Mouse (Mus musculus) CH12.LX (cell line): ENCODE data around the gene Pdcd6.

Source experiments
- CTCF ChIP-seq, 2 experiments: IDR thresholded peaks in 1 of 2; conservative IDR thresholded peaks in 1 of 2; 2 replicates each; pipeline ENCODE4 v1.5.1; 2011 to 2012; ENCODE audit warnings: low read depth in 2 of 2, low read length in 2 of 2, improper control_type of control experiment in 1 of 2, inconsistent platforms in 1 of 2, mild to moderate bottlenecking in 1 of 2, moderate library complexity in 1 of 2
- ELF1 ChIP-seq: IDR thresholded peaks from 2 replicates; pipeline ENCODE4 v1.6.1; 2014; ENCODE audit warnings: low read depth, mild to moderate bottlenecking, inconsistent platforms, low read length, improper control_type of control experiment
- EP300 ChIP-seq: IDR thresholded peaks from 2 replicates; pipeline ENCODE4 v1.6.1; 2011; ENCODE audit warnings: low read length, improper control_type of control experiment
- ETS1 ChIP-seq: conservative IDR thresholded peaks from 2 replicates; pipeline ENCODE4 v1.6.1; 2012; ENCODE audit warnings: low read depth, mild to moderate bottlenecking, inconsistent platforms, low read length, improper control_type of control experiment, moderate library complexity
- HCFC1 ChIP-seq: IDR thresholded peaks from 2 replicates; pipeline ENCODE4 v1.6.1; 2012; ENCODE audit warnings: low read depth, mild to moderate bottlenecking, inconsistent platforms, low read length, improper control_type of control experiment
- JUN ChIP-seq: IDR thresholded peaks from 2 replicates; pipeline ENCODE4 v1.6.1; 2011; ENCODE audit warnings: low read depth, mild to moderate bottlenecking, low read length, improper control_type of control experiment, moderate library complexity; ENCODE audit not compliant: insufficient read depth
- MAX ChIP-seq: IDR thresholded peaks from 2 replicates; pipeline ENCODE4 v1.6.1; 2011; ENCODE audit warnings: low read length, improper control_type of control experiment
- MEF2A ChIP-seq: IDR thresholded peaks from 2 replicates; pipeline ENCODE4 v1.6.1; 2014; ENCODE audit warnings: low read depth, mild to moderate bottlenecking, inconsistent platforms, low read length, improper control_type of control experiment, borderline replicate concordance
- POLR2A ChIP-seq: IDR thresholded peaks from 2 replicates; pipeline ENCODE4 v1.6.1; 2011; ENCODE audit warnings: low read depth, mild to moderate bottlenecking, improper control_type of control experiment, low read length
- RAD21 ChIP-seq: IDR thresholded peaks from 2 replicates; pipeline ENCODE4 v1.6.1; 2011; ENCODE audit warnings: low read depth, mild to moderate bottlenecking, low read length, improper control_type of control experiment, moderate library complexity
- RCOR1 ChIP-seq: conservative IDR thresholded peaks from 2 replicates; pipeline ENCODE4 v1.6.1; 2012; ENCODE audit warnings: low read depth, mild to moderate bottlenecking, inconsistent platforms, low read length, improper control_type of control experiment
- SIN3A ChIP-seq: IDR thresholded peaks from 2 replicates; pipeline ENCODE4 v1.6.1; 2012; ENCODE audit warnings: low read length, improper control_type of control experiment, inconsistent platforms
- TCF12 ChIP-seq: IDR thresholded peaks from 2 replicates; pipeline ENCODE4 v1.6.1; 2014; ENCODE audit warnings: low read depth, mild to moderate bottlenecking, inconsistent platforms, low read length, improper control_type of control experiment
- ZNF384 ChIP-seq: IDR thresholded peaks from 2 replicates; pipeline ENCODE4 v1.6.1; 2012; ENCODE audit warnings: low read depth, low read length, improper control_type of control experiment, inconsistent platforms

- peak; percentile 58 to 91 for TF ChIP-seq CTCF (conservative IDR thresholded peaks at IDR 0.05 in 1 of 2, IDR thresholded peaks at IDR 0.05 in 1 of 2; ENCODE audit: low read depth in 2 of 2, low read length in 2 of 2)
- TF ChIP-seq POLR2A = no peak
- no peak for TF ChIP-seq MEF2A
- TF ChIP-seq EP300 = no peak
- TF ChIP-seq ELF1 = 0 out of 2 replicates have a peak, but pooled peaks have one; percentile 9
- no peak for TF ChIP-seq RCOR1
- TF ChIP-seq JUN = no peak
- TF ChIP-seq TCF12 = 0 out of 2 replicates have a peak, but pooled peaks have one; percentile 28
- no peak for TF ChIP-seq ZNF384
- TF ChIP-seq ETS1 = no peak
- TF ChIP-seq HCFC1 = no peak
- TF ChIP-seq RAD21 = peak; percentile 84
- peak; percentile 23; the same call in 1 of the 2 replicates for TF ChIP-seq SIN3A
- no peak for TF ChIP-seq MAX
Measured at GRCm38 (mm10) chr13:74300925-74301606, 16.3 kb downstream of the Pdcd6 start.
